Mouse (Mus musculus): ENCODE measurements at regions not wholly inside any gene's neighbourhood (a gene's known extent, or its start where the extent isn't known, plus 50 kb on each side); places are given as distances from the start of the nearest gene placed in this dataset.
A peak's percentile ranks its signal among the peaks of the same experiment; 100 is the strongest.

GRCm38 (mm10) chr1:43633246-43633645, 97.2 kb upstream of the 1500015O10Rik start:
- no peak for DNase-seq (ENCODE audit: low spot score)

- peak; percentile 79 for DNase-seq (ENCODE audit: low spot score)
Measured at GRCm38 (mm10) chr1:43635718-43636117, 94.7 kb upstream of the 1500015O10Rik start.

- no peak for DNase-seq (ENCODE audit: low spot score)
Measured at GRCm38 (mm10) chr1:43637956-43638355, 92.4 kb upstream of the 1500015O10Rik start.

GRCm38 (mm10) chr1:43672031-43672430, 58.4 kb upstream of the 1500015O10Rik start:
- no peak for DNase-seq (ENCODE audit: low spot score)

Measured in thymus, postnatal 0 days (tissue).